Mouse (Mus musculus): ENCODE results near the gene Rhox11. TPM values are rescaled to one million over a fixed set of nuclear protein-coding genes. Genes with fewer than 3 reads are reported as not detected.

Gene Rhox11
- polyA plus RNA-seq (2015; fragmentation: Nextera tagmentation; extraction: Ambion mirVana) = not detected in 2 replicates

DNA sequence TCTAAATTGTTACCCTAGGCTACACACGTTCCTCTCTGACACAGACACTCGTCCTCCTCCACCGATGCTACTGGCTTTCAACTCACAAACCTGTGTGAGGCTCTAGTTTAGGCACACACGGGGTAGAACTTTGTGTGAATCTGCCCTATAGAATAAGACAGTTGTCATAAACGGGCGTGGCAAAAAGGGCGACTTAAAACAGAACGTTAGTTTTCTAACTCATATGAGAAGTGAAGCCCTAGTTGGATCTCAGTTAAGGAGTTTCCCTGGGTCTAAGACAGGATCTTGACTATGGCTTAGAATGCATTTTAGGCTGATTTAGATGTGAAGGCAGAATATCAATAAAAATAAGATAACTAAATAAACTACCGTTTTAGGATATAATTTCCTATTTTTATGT is at the start of gene Rhox11:
Gene Rhox11 (minus strand): TSS at position 101 of the 400 bp plus-strand sequence.

DNA sequence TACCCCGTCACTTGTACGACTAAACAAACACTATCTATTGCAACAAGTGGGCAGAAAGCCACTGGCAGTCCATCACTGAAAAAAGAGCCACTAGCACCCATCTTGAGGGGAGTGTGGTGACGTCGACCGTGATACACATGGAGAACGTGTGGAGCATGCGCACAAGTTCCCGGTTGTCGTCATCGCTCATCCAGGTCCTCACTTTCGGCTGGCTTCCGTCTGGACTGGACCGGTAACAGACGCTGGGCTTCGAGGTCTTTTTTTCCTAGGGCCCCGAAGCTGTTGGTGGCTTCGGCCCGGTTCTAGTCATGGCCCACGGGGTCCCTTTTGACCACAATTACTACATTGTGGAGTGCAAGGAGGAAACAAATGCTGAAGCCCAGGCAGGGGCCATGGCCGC is 36.0 kb upstream of the Rhox11 start, which contains the start of gene Rhox13:
Gene Rhox13 (plus strand): TSS at position 238 of the 400 bp plus-strand sequence.

DNA sequence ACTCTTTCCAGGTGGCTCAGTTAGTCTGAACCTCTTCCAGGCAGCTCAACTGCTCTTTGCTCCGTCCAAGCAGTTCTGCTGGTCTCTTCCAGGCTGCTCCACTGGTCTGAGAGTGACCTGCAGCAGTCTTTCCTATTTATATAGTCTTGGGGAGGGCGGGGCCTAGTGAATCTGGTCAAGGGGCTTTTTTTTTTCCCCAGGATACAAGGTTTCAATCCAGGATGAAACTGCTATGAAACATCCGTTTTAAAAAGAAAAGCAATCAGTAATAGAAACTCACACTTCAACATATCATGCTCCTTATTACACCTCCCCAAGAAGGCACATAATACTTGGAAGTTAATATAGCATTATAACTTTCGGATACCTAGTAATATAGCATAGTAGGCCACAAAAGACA is 25.9 kb upstream of the Rhox11 start, which contains the start of gene Rhox12:
Gene Rhox12 (minus strand): TSS at position 101 of the 400 bp plus-strand sequence.

DNA sequence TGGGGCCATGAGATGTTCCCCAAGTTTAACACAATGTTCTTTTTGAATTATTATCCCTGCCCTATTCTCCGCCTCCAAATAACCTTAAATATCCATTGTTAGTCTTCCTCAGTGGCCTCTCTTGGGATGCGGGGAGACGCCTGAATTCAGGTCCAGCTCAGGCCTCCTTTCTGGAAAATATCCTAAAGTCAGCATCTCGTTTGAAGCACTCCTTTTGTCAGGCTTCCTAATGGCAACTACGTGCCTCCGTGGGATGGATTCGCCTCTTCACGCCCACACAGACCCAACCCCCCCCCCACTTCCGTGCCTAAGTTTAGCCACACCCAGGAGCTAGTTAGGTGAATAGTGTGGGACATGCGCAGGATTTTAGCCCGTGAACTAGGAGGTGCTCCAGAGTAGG is 18.8 kb downstream of the Rhox11 start, which contains the start of gene Rhox10:
Gene Rhox10 (plus strand): TSS at position 301 of the 400 bp plus-strand sequence.

DNA sequence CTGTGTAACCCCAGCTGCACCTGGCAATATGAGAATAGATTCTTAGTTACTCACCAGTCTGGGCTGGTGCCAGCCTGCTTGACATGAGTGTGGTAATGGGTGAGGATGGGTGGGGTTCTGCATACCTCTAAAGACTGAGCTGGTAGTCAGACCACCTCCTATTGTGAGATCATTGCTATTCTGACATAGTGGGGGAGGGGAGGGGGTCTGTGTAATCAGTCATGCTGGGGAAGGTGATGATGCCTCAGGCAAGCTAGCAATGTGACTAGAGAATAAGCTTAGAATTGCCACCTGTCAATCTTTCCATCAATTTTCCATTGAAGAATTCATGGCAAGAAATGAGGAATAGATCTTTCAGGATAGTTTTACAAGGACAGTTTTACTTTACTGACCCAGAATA is 41.9 kb downstream of the Rhox11 start, which contains the start of gene Btg1-ps2:
Gene Btg1-ps2 (minus strand): TSS at position 101 of the 400 bp plus-strand sequence.

Other genes with a start within 250 kb of the Rhox11 start
- 0.96 and 1.3 TPM in 2 replicates for gene Rhox8, start 206.2 kb downstream of the Rhox11 start, polyA plus RNA-seq (2015; fragmentation: Nextera tagmentation; extraction: Ambion mirVana)
- 0.17 and 0.41 TPM in 2 replicates for gene Rhox7b, start 187.9 kb downstream of the Rhox11 start, polyA plus RNA-seq (2015; fragmentation: Nextera tagmentation; extraction: Ambion mirVana)
- gene Rhox9, start 183.4 kb downstream of the Rhox11 start, polyA plus RNA-seq (2015; fragmentation: Nextera tagmentation; extraction: Ambion mirVana) = not detected in 2 replicates
- gene Btg1-ps1, start 66.3 kb downstream of the Rhox11 start, polyA plus RNA-seq (2015; fragmentation: Nextera tagmentation; extraction: Ambion mirVana) = not detected in 2 replicates
- not detected in 2 replicates for gene Btg1-ps2, start 42.0 kb downstream of the Rhox11 start, polyA plus RNA-seq (2015; fragmentation: Nextera tagmentation; extraction: Ambion mirVana)
- gene Rhox10, start 18.7 kb downstream of the Rhox11 start, polyA plus RNA-seq (2015; fragmentation: Nextera tagmentation; extraction: Ambion mirVana) = not detected in 2 replicates
- gene Rhox12, start 25.8 kb upstream of the Rhox11 start, polyA plus RNA-seq (2015; fragmentation: Nextera tagmentation; extraction: Ambion mirVana) = not detected in 2 replicates
- gene Rhox13, start 36.1 kb upstream of the Rhox11 start, polyA plus RNA-seq (2015; fragmentation: Nextera tagmentation; extraction: Ambion mirVana) = not detected in 2 replicates
- gene Zbtb33, start 104.7 kb upstream of the Rhox11 start, polyA plus RNA-seq (2015; fragmentation: Nextera tagmentation; extraction: Ambion mirVana) = 1.4 TPM in 2 replicates
- gene Tmem255a, start 167.3 kb upstream of the Rhox11 start, polyA plus RNA-seq (2015; fragmentation: Nextera tagmentation; extraction: Ambion mirVana) = 13.2 and 13.5 TPM in 2 replicates
- gene Atp1b4, start 231.0 kb upstream of the Rhox11 start, polyA plus RNA-seq (2015; fragmentation: Nextera tagmentation; extraction: Ambion mirVana) = 0.06 TPM in 1 of 2 replicates, not detected in the other

Data from urinary bladder, postnatal 0 days (tissue).